Mouse (Mus musculus): ENCODE measurements around the gene Car3.

- TF ChIP-seq FLI1 (IDR thresholded peaks at IDR 0.05; ENCODE audit: low read length) (no peak), GATA1 (IDR thresholded peaks at IDR 0.05; ENCODE audit: borderline replicate concordance, low read length) (no peak)
Measured at GRCm38 (mm10) chr3:14893700-14894099, 30.4 kb downstream of the Car3 start.
